ENCODE assay signal across 8 mouse cellular contexts in genomic region chr9:110531151-110531791, GRCm38 (mm10). TPM values are rescaled to one million over a fixed set of nuclear protein-coding genes. Genes with fewer than 3 reads are reported as not detected.
DNase-seq lines count a peak whose midpoint lies in the region; ATAC-seq and TF ChIP-seq lines count a peak whose summit lies in the region.

No protein-coding gene starts in this region.

- H3K4me1 ChIP-seq in heart, postnatal 0 days (ENCODE audit: control insufficient read depth, insufficient read depth): peaks cover 23% of the 10 kb centered on the region
- peaks cover 21% of the 10 kb centered on the region for H3K4me1 ChIP-seq in midbrain, embryonic 12.5 days

- no peak for TF ChIP-seq CTCF in heart, postnatal 0 days (IDR thresholded peaks at IDR 0.05; ENCODE audit: low read depth)

- no peak for TF ChIP-seq EP300 in heart, postnatal 0 days (IDR thresholded peaks at IDR 0.05; ENCODE audit: low read depth)

- peak; percentile 84 for DNase-seq in heart, adult 11 months
- DNase-seq in heart, adult 9 months (ENCODE audit: low spot score in 2 of 2): no peak
- peak; percentile 16 for DNase-seq in MN1 (ENCODE audit: low spot score)
- peak; percentile 10 for DNase-seq in heart, postnatal 0 days (ENCODE audit: low spot score)
- no peak for DNase-seq in thymus, postnatal 0 days (ENCODE audit: low spot score)
- no peak for DNase-seq in left cerebral cortex, postnatal 4 days
- DNase-seq in testis, postnatal 14 days (ENCODE audit: low spot score): no peak

- ATAC-seq in heart, postnatal 0 days (ENCODE audit: insufficient read depth, low read depth): no peak
- ATAC-seq in midbrain, embryonic 12.5 days (ENCODE audit: low FRiP score, low read depth): no peak

- H3K4me3 ChIP-seq in heart, postnatal 0 days (ENCODE audit: low read depth, low read length): peak overlapping the region; percentile 90
- H3K4me3 ChIP-seq in midbrain, embryonic 12.5 days: peak overlapping the region; percentile 98

- no peaks in the 10 kb centered on the region for H3K36me3 ChIP-seq in heart, postnatal 0 days (replicated peaks; ENCODE audit: control insufficient read depth, insufficient read depth, low read length)
- H3K36me3 ChIP-seq in midbrain, embryonic 12.5 days: no peaks in the 10 kb centered on the region

- 25% methylated on average over 6 of the region's 6 CpGs for WGBS in heart, postnatal 0 days
- WGBS in midbrain, embryonic 12.5 days: 31% methylated on average over 6 of the region's 6 CpGs

- peak overlapping the region; percentile 80 for H3K4me2 ChIP-seq in heart, postnatal 0 days (ENCODE audit: low read depth, low read length)
- peak overlapping the region; percentile 81 for H3K4me2 ChIP-seq in midbrain, embryonic 12.5 days (replicated peaks)

- peak overlapping the region; percentile 98; the same call in 1 of the 2 replicates for H3K9ac ChIP-seq in heart, postnatal 0 days (replicated peaks; ENCODE audit: low read depth, low read length)
- H3K9ac ChIP-seq in midbrain, embryonic 12.5 days (replicated peaks): peak overlapping the region; percentile 99; the same call in 1 of the 2 replicates

- H3K27me3 ChIP-seq in heart, postnatal 0 days (ENCODE audit: control insufficient read depth, insufficient read depth, low read length): no peaks in the 10 kb centered on the region
- no peaks in the 10 kb centered on the region for H3K27me3 ChIP-seq in midbrain, embryonic 12.5 days

- no peaks in the 10 kb centered on the region for H3K9me3 ChIP-seq in heart, postnatal 0 days (replicated peaks; ENCODE audit: control insufficient read depth, low read length)
- H3K9me3 ChIP-seq in midbrain, embryonic 12.5 days: no peaks in the 10 kb centered on the region

- intact Hi-C loops in left cerebral cortex, postnatal 4 days (cut with DNase I): loop anchor here (10.0 kb wide), 1 partner anchor 56 kb away; the partner anchor contains the start of genes Kif9 and Klhl18

- peak overlapping the region; percentile 99 for H3K27ac ChIP-seq in heart, postnatal 0 days (ENCODE audit: low read depth)
- H3K27ac ChIP-seq in midbrain, embryonic 12.5 days (replicated peaks): peak overlapping the region; percentile 100; the same call in 1 of the 2 replicates

RNA-seq across cellular contexts. Expression of gene Setd2, which starts 1.1 kb away (rescaled TPM):
- total RNA-seq in heart, postnatal 0 days (2014; rRNA removed; ENCODE audit: low replicate concordance): 27.5 and 33.2 TPM in 2 replicates
- 12.7 and 13.0 TPM in 2 replicates for polyA plus RNA-seq in heart, postnatal 0 days (2015; fragmentation: Nextera tagmentation; extraction: Ambion mirVana)
- 44.7 and 48.8 TPM in 2 replicates for polyA plus RNA-seq in midbrain, embryonic 12.5 days (2016; fragmentation: Nextera tagmentation; extraction: Ambion mirVana)
- polyA plus RNA-seq in thymus, postnatal 0 days (2015; fragmentation: Nextera tagmentation; extraction: Ambion mirVana): 27.2 and 35.5 TPM in 2 replicates
- total RNA-seq in left cerebral cortex, postnatal 4 days (2021): 10 to 100 TPM; 96.2 to 99.1 TPM

RNA-seq across cellular contexts. Expression of gene Kif9, which starts 54.5 kb away (rescaled TPM):
- total RNA-seq in heart, postnatal 0 days (2014; rRNA removed; ENCODE audit: low replicate concordance): 0.70 TPM in 1 of 2 replicates, not detected in the other
- polyA plus RNA-seq in heart, postnatal 0 days (2015; fragmentation: Nextera tagmentation; extraction: Ambion mirVana): 0.29 and 0.37 TPM in 2 replicates
- polyA plus RNA-seq in midbrain, embryonic 12.5 days (2016; fragmentation: Nextera tagmentation; extraction: Ambion mirVana): 1.4 and 1.7 TPM in 2 replicates
- polyA plus RNA-seq in thymus, postnatal 0 days (2015; fragmentation: Nextera tagmentation; extraction: Ambion mirVana): 1.2 and 1.4 TPM in 2 replicates
- total RNA-seq in left cerebral cortex, postnatal 4 days (2021): 1 to 10 TPM; 3.3 to 3.6 TPM

RNA-seq across cellular contexts. Expression of gene Klhl18, which starts 54.8 kb away (rescaled TPM):
- 4.9 and 6.6 TPM in 2 replicates for total RNA-seq in heart, postnatal 0 days (2014; rRNA removed; ENCODE audit: low replicate concordance)
- polyA plus RNA-seq in heart, postnatal 0 days (2015; fragmentation: Nextera tagmentation; extraction: Ambion mirVana): 4.2 and 4.3 TPM in 2 replicates
- 11.9 and 12.2 TPM in 2 replicates for polyA plus RNA-seq in midbrain, embryonic 12.5 days (2016; fragmentation: Nextera tagmentation; extraction: Ambion mirVana)
- 3.5 and 4.2 TPM in 2 replicates for polyA plus RNA-seq in thymus, postnatal 0 days (2015; fragmentation: Nextera tagmentation; extraction: Ambion mirVana)
- total RNA-seq in left cerebral cortex, postnatal 4 days (2021): 10 to 100 TPM; 48.9 to 52.4 TPM

Comparison
In these comparisons a context has a peak if more than half of its experiments do, and no peak if none do; other contexts are left out.
1. DNase-seq: peak in heart, adult 11 months (single experiment), MN1 (single experiment) and heart, postnatal 0 days (single experiment); none in heart, adult 9 months (0 of 2), thymus, postnatal 0 days (single experiment), left cerebral cortex, postnatal 4 days (single experiment) and testis, postnatal 14 days (single experiment).